Mouse (Mus musculus): Measurements from ENCODE around the gene Col6a1.

- no peak for TF ChIP-seq CTCF (IDR thresholded peaks at IDR 0.05; ENCODE audit: control insufficient read depth, insufficient read depth, insufficient replicate concordance, low read depth, low read length)
- no peak for TF ChIP-seq POLR2A (IDR thresholded peaks at IDR 0.05; ENCODE audit: control insufficient read depth, low read depth, low read length)
Measured at GRCm38 (mm10) chr10:76736764-76737163, 10.8 kb upstream of the Col6a1 start.
